Mouse (Mus musculus): ENCODE measurements around the gene Slc33a1.

- TF ChIP-seq GATA1 (IDR thresholded peaks at IDR 0.05; ENCODE audit: low read length) (no peak), TAL1 (IDR thresholded peaks at IDR 0.05; ENCODE audit: low read length) (no peak)
Observed at GRCm38 (mm10) chr3:63949837-63950236, 14.7 kb downstream of the Slc33a1 start.

All from erythroblast, embryonic 14.5 days (primary cell).